Mouse (Mus musculus) effector memory CD4-positive, alpha-beta T cell, adult 7 months (primary cell): ENCODE measurements around the gene Pde2a. TPM values are rescaled to one million over a fixed set of nuclear protein-coding genes. Genes with fewer than 3 reads are reported as not detected.

Experiments used
- polyA plus RNA-seq: library from polyadenylated mRNA; unstranded; fragments of 100-300 nt; shearing (Covaris generic); gene quantifications from one replicate; pipeline ENCODE4 v1.2.1, GENCODE M21; 2017

The Pde2a gene
- polyA plus RNA-seq: 107 TPM

GRCm38 (mm10) chr7:101421529-101421928 lies at the start of gene Pde2a:
Gene Pde2a (plus strand): TSS chr7:101421691.

GRCm38 (mm10) chr7:101410267-101410936 lies 11.1 kb upstream of the Pde2a start, which contains the start of gene Gm45837:
Gene Gm45837 (plus strand): TSS chr7:101410886.

Other genes starting within 250 kb of the Pde2a start
- 143 TPM for gene Atg16l2, start 119.4 kb upstream of the Pde2a start, polyA plus RNA-seq
- 26.7 TPM for gene Stard10, start 104.6 kb upstream of the Pde2a start, polyA plus RNA-seq
- 54.0 TPM for gene Arap1, start 73.6 kb upstream of the Pde2a start, polyA plus RNA-seq
- 93.4 TPM for gene Gm45837, start 10.8 kb upstream of the Pde2a start, polyA plus RNA-seq
- 49.5 TPM for gene Art2b, start 163.9 kb downstream of the Pde2a start, polyA plus RNA-seq
- 30.2 TPM for gene Clpb, start 241.9 kb downstream of the Pde2a start, polyA plus RNA-seq